38 mouse cellular contexts compared by ENCODE assay signal in genomic region chr1:92657025-92657820, GRCm38 (mm10). TPM values are rescaled to one million over a fixed set of nuclear protein-coding genes. Genes with fewer than 3 reads are reported as not detected.
DNase-seq lines count a peak whose midpoint lies in the region; ATAC-seq lines count a peak whose summit lies in the region.
"Had no signal": no experiment of that assay in that cellular context is flagged by ENCODE, and none has a peak within 500 bp of the region (broad histone marks: within the 10 kb centered on the region; RNA-seq: fewer than 3 reads in every experiment).

No protein-coding gene starts in this region.

- no peaks in the 10 kb centered on the region for H3K4me1 ChIP-seq in hindbrain, embryonic 16.5 days (ENCODE audit: control insufficient read depth, insufficient read depth, low read depth, low read length)
- no peaks in the 10 kb centered on the region for H3K4me1 ChIP-seq in hindbrain, embryonic 10.5 days (replicated peaks)
- H3K4me1 ChIP-seq in neural tube, embryonic 13.5 days (replicated peaks) = peaks cover 9% of the 10 kb centered on the region; the same call in 1 of the 2 replicates
- no peaks in the 10 kb centered on the region for H3K4me1 ChIP-seq in neural tube, embryonic 15.5 days
- H3K4me1 ChIP-seq: heart, embryonic 12.5 days; limb, embryonic 13.5 days; lung, embryonic 15.5 days; midbrain, embryonic 13.5 days had no signal

- ATAC-seq in hindbrain, embryonic 16.5 days = 0 out of 2 replicates have a peak, but pooled peaks have one; percentile 17
- ATAC-seq in neural tube, embryonic 13.5 days (ENCODE audit: low read depth) = peak; percentile 78
- no peak for ATAC-seq in neural tube, embryonic 15.5 days (ENCODE audit: low FRiP score)
- ATAC-seq: forebrain, postnatal 0 days; intestine, postnatal 0 days; midbrain, embryonic 13.5 days; Patski had no signal

- H3K4me2 ChIP-seq in hindbrain, embryonic 16.5 days (ENCODE audit: low read length) = no peak overlapping the region
- no peak overlapping the region for H3K4me2 ChIP-seq in neural tube, embryonic 13.5 days
- no peak overlapping the region for H3K4me2 ChIP-seq in neural tube, embryonic 15.5 days
- H3K4me2 ChIP-seq: heart, embryonic 12.5 days; limb, embryonic 13.5 days; liver, embryonic 11.5 days; lung, embryonic 15.5 days; midbrain, embryonic 13.5 days had no signal

- H3K27me3 ChIP-seq in hindbrain, embryonic 16.5 days (replicated peaks; ENCODE audit: control insufficient read depth, insufficient read depth, low read length) = no peaks in the 10 kb centered on the region; the same call in 1 of the 2 replicates
- peaks cover 4% of the 10 kb centered on the region; the same call in 1 of the 2 replicates for H3K27me3 ChIP-seq in hindbrain, embryonic 10.5 days (ENCODE audit: insufficient read depth, poor library complexity, severe bottlenecking)
- peaks cover 4% of the 10 kb centered on the region; the same call in 1 of the 2 replicates for H3K27me3 ChIP-seq in neural tube, embryonic 13.5 days
- H3K27me3 ChIP-seq in neural tube, embryonic 15.5 days (replicated peaks) = no peaks in the 10 kb centered on the region
- H3K27me3 ChIP-seq: limb, embryonic 13.5 days; lung, embryonic 15.5 days; midbrain, embryonic 13.5 days; Patski had no signal

- peak; percentile 71 for DNase-seq in adrenal gland, adult 8-10 months
- no peak for DNase-seq in adrenal gland, postnatal 10 days
- DNase-seq in hindbrain, embryonic 10.5 days (ENCODE audit: low spot score) = no peak
- no peak for DNase-seq in cerebellum, postnatal 36 days
- DNase-seq: cerebellum, adult 18-20 months; cerebellum, postnatal 14 days; forebrain, postnatal 0 days; heart, adult 2 months; heart, postnatal 4 days; kidney, postnatal 4 days had no signal

- H3K9me3 ChIP-seq in hindbrain, embryonic 16.5 days (ENCODE audit: control insufficient read depth, low read length) = no peaks in the 10 kb centered on the region
- H3K9me3 ChIP-seq in hindbrain, embryonic 10.5 days = no peaks in the 10 kb centered on the region
- no peaks in the 10 kb centered on the region for H3K9me3 ChIP-seq in neural tube, embryonic 13.5 days
- no peaks in the 10 kb centered on the region for H3K9me3 ChIP-seq in neural tube, embryonic 15.5 days (replicated peaks)
- H3K9me3 ChIP-seq: heart, embryonic 12.5 days; limb, embryonic 13.5 days; lung, embryonic 15.5 days; midbrain, embryonic 13.5 days had no signal

- no peaks in the 10 kb centered on the region for H3K36me3 ChIP-seq in hindbrain, embryonic 16.5 days (ENCODE audit: control insufficient read depth, insufficient read depth, low read length)
- no peaks in the 10 kb centered on the region for H3K36me3 ChIP-seq in hindbrain, embryonic 10.5 days
- H3K36me3 ChIP-seq in neural tube, embryonic 13.5 days = no peaks in the 10 kb centered on the region
- no peaks in the 10 kb centered on the region for H3K36me3 ChIP-seq in neural tube, embryonic 15.5 days
- H3K36me3 ChIP-seq: heart, embryonic 12.5 days; limb, embryonic 13.5 days; lung, embryonic 15.5 days; midbrain, embryonic 13.5 days had no signal

- no peak overlapping the region for H3K4me3 ChIP-seq in hindbrain, embryonic 16.5 days (ENCODE audit: low read length)
- no peak overlapping the region for H3K4me3 ChIP-seq in hindbrain, embryonic 10.5 days
- no peak overlapping the region for H3K4me3 ChIP-seq in neural tube, embryonic 13.5 days
- no peak overlapping the region for H3K4me3 ChIP-seq in neural tube, embryonic 15.5 days (replicated peaks)
- H3K4me3 ChIP-seq: erythroblast, embryonic 14.5 days; heart, adult 2 months; heart, embryonic 12.5 days; limb, embryonic 13.5 days; lung, embryonic 15.5 days; midbrain, embryonic 13.5 days had no signal

- 69% methylated on average over 11 of the region's 11 CpGs for WGBS in hindbrain, embryonic 16.5 days
- WGBS in hindbrain, embryonic 10.5 days = 83% methylated on average over 11 of the region's 11 CpGs
- 53% methylated on average over 11 of the region's 11 CpGs for WGBS in neural tube, embryonic 13.5 days
- 63% methylated on average over 11 of the region's 11 CpGs for WGBS in neural tube, embryonic 15.5 days

- H3K9ac ChIP-seq in hindbrain, embryonic 16.5 days (ENCODE audit: low read depth, low read length) = no peak overlapping the region
- no peak overlapping the region for H3K9ac ChIP-seq in neural tube, embryonic 13.5 days
- H3K9ac ChIP-seq in neural tube, embryonic 15.5 days (replicated peaks) = no peak overlapping the region
- H3K9ac ChIP-seq: forebrain, postnatal 0 days; heart, embryonic 12.5 days; limb, embryonic 13.5 days; lung, embryonic 15.5 days; midbrain, embryonic 13.5 days had no signal

- H3K27ac ChIP-seq in hindbrain, embryonic 16.5 days (ENCODE audit: low read depth, low read length) = no peak overlapping the region
- H3K27ac ChIP-seq in hindbrain, embryonic 10.5 days = no peak overlapping the region
- H3K27ac ChIP-seq in neural tube, embryonic 13.5 days (replicated peaks) = no peak overlapping the region
- H3K27ac ChIP-seq in neural tube, embryonic 15.5 days (replicated peaks) = no peak overlapping the region
- H3K27ac ChIP-seq: heart, adult 2 months; kidney, postnatal 0 days; limb, embryonic 13.5 days; lung, embryonic 15.5 days; midbrain, embryonic 13.5 days had no signal

RNA-seq across cellular contexts. Expression of gene Otos, which starts 8.6 kb away (rescaled TPM):
- total RNA-seq in adrenal gland, adult 8-10 months (2022) = under 1 TPM in 1 of 4 experiments, not detected in 3; 0.56 TPM
- not detected for total RNA-seq in adrenal gland, postnatal 10 days (2021)
- 0.19 and 0.29 TPM in 2 replicates for polyA plus RNA-seq in hindbrain, embryonic 16.5 days (2015; fragmentation: Nextera tagmentation; extraction: Ambion mirVana)
- polyA plus RNA-seq in hindbrain, embryonic 10.5 days (2016; fragmentation: Nextera tagmentation; extraction: Ambion mirVana) = 0.07 TPM in 1 of 2 replicates, not detected in the other
- polyA plus RNA-seq in neural tube, embryonic 13.5 days (2015; fragmentation: Nextera tagmentation; extraction: Ambion mirVana) = not detected in 2 replicates
- polyA plus RNA-seq in neural tube, embryonic 15.5 days (2015; fragmentation: Nextera tagmentation; extraction: Ambion mirVana) = 0.33 and 0.73 TPM in 2 replicates
- total RNA-seq: forebrain, postnatal 0 days; gastrocnemius, adult 8-10 months; heart, adult 2 months; heart, postnatal 4 days; left cerebral cortex, postnatal 36 days; monocyte, adult 5-6 weeks had no signal
- polyA plus RNA-seq: forebrain, embryonic 11.5 days; heart, adult 2 months; heart, embryonic 12.5 days; heart, postnatal 0 days; intestine, postnatal 0 days; limb, embryonic 13.5 days; liver, embryonic 11.5 days; testis, adult 2 months had no signal

RNA-seq across cellular contexts. Expression of gene Cops9, which starts 15.4 kb away (rescaled TPM):
- 100 to 1,000 TPM; 279 to 327 (median 313) TPM for total RNA-seq in adrenal gland, adult 8-10 months (2022)
- 100 to 1,000 TPM; 259 to 260 TPM for total RNA-seq in adrenal gland, postnatal 10 days (2021)
- 496 and 558 TPM in 2 replicates for polyA plus RNA-seq in hindbrain, embryonic 16.5 days (2015; fragmentation: Nextera tagmentation; extraction: Ambion mirVana)
- polyA plus RNA-seq in hindbrain, embryonic 10.5 days (2016; fragmentation: Nextera tagmentation; extraction: Ambion mirVana) = 391 and 433 TPM in 2 replicates
- polyA plus RNA-seq in neural tube, embryonic 13.5 days (2015; fragmentation: Nextera tagmentation; extraction: Ambion mirVana) = 520 and 589 TPM in 2 replicates
- polyA plus RNA-seq in neural tube, embryonic 15.5 days (2015; fragmentation: Nextera tagmentation; extraction: Ambion mirVana) = 541 and 661 TPM in 2 replicates

RNA-seq across cellular contexts. Expression of gene Olfr12, which starts 39.6 kb away (rescaled TPM):
- not detected for total RNA-seq in adrenal gland, adult 8-10 months (2022)
- not detected for total RNA-seq in adrenal gland, postnatal 10 days (2021)
- polyA plus RNA-seq in hindbrain, embryonic 16.5 days (2015; fragmentation: Nextera tagmentation; extraction: Ambion mirVana) = 0.24 TPM in 1 of 2 replicates, not detected in the other
- polyA plus RNA-seq in hindbrain, embryonic 10.5 days (2016; fragmentation: Nextera tagmentation; extraction: Ambion mirVana) = 0.18 TPM in 1 of 2 replicates, not detected in the other
- not detected in 2 replicates for polyA plus RNA-seq in neural tube, embryonic 13.5 days (2015; fragmentation: Nextera tagmentation; extraction: Ambion mirVana)
- polyA plus RNA-seq in neural tube, embryonic 15.5 days (2015; fragmentation: Nextera tagmentation; extraction: Ambion mirVana) = not detected in 2 replicates
- total RNA-seq: forebrain, postnatal 0 days; gastrocnemius, adult 8-10 months; gastrocnemius, postnatal 4 days; heart, adult 2 months; heart, postnatal 4 days; left cerebral cortex, adult 8-10 months; left cerebral cortex, postnatal 36 days; megakaryocyte progenitor cell, adult 5-6 weeks; MEL; monocyte, adult 5-6 weeks had no signal
- polyA plus RNA-seq: brain, embryonic 14.5 days; erythroblast, embryonic 14.5 days; forebrain, embryonic 11.5 days; forebrain, postnatal 0 days; heart, adult 2 months; heart, embryonic 12.5 days; heart, postnatal 0 days; intestine, postnatal 0 days; kidney, postnatal 0 days; limb, embryonic 13.5 days; liver, embryonic 11.5 days; liver, embryonic 16.5 days; lung, embryonic 15.5 days; Patski; thymus, postnatal 0 days had no signal

RNA-seq across cellular contexts. Expression of gene Olfr1410, which starts 51.6 kb away (rescaled TPM):
- total RNA-seq in adrenal gland, adult 8-10 months (2022) = not detected
- not detected for total RNA-seq in adrenal gland, postnatal 10 days (2021)
- polyA plus RNA-seq in hindbrain, embryonic 16.5 days (2015; fragmentation: Nextera tagmentation; extraction: Ambion mirVana) = not detected in 2 replicates
- not detected in 2 replicates for polyA plus RNA-seq in hindbrain, embryonic 10.5 days (2016; fragmentation: Nextera tagmentation; extraction: Ambion mirVana)
- not detected in 2 replicates for polyA plus RNA-seq in neural tube, embryonic 13.5 days (2015; fragmentation: Nextera tagmentation; extraction: Ambion mirVana)
- not detected in 2 replicates for polyA plus RNA-seq in neural tube, embryonic 15.5 days (2015; fragmentation: Nextera tagmentation; extraction: Ambion mirVana)
- total RNA-seq: forebrain, postnatal 0 days; gastrocnemius, adult 8-10 months; gastrocnemius, postnatal 4 days; heart, adult 2 months; heart, postnatal 4 days; layer of hippocampus, adult 8-10 months; layer of hippocampus, postnatal 25 days; left cerebral cortex, adult 8-10 months; left cerebral cortex, postnatal 36 days; megakaryocyte progenitor cell, adult 5-6 weeks; MEL; monocyte, adult 5-6 weeks had no signal
- polyA plus RNA-seq: brain, embryonic 14.5 days; embryonic facial prominence, embryonic 14.5 days; erythroblast, embryonic 14.5 days; forebrain, embryonic 11.5 days; forebrain, postnatal 0 days; heart, adult 2 months; heart, embryonic 12.5 days; heart, postnatal 0 days; intestine, postnatal 0 days; kidney, postnatal 0 days; limb, embryonic 13.5 days; liver, embryonic 11.5 days; liver, embryonic 16.5 days; lung, embryonic 15.5 days; midbrain, embryonic 13.5 days; Patski; thymus, postnatal 0 days had no signal
